Mouse (Mus musculus) adrenal gland, postnatal 14 days (tissue): ENCODE data around the gene Card10. TPM values are rescaled to one million over a fixed set of nuclear protein-coding genes. Genes with fewer than 3 reads are reported as not detected.

Experiments
- DNase-seq: peaks from one replicate; pipeline ENCODE4 v3.0.0; 2021; ENCODE audit warnings: mixed read lengths
- total RNA-seq: library from RNA; stranded (reverse); gene quantifications from 2 replicates; pipeline ENCODE4 v1.2.3, GENCODE M21; 2021

Card10 gene
- total RNA-seq, 1 experiment from 2014 or later = 10.6 TPM

DNA sequence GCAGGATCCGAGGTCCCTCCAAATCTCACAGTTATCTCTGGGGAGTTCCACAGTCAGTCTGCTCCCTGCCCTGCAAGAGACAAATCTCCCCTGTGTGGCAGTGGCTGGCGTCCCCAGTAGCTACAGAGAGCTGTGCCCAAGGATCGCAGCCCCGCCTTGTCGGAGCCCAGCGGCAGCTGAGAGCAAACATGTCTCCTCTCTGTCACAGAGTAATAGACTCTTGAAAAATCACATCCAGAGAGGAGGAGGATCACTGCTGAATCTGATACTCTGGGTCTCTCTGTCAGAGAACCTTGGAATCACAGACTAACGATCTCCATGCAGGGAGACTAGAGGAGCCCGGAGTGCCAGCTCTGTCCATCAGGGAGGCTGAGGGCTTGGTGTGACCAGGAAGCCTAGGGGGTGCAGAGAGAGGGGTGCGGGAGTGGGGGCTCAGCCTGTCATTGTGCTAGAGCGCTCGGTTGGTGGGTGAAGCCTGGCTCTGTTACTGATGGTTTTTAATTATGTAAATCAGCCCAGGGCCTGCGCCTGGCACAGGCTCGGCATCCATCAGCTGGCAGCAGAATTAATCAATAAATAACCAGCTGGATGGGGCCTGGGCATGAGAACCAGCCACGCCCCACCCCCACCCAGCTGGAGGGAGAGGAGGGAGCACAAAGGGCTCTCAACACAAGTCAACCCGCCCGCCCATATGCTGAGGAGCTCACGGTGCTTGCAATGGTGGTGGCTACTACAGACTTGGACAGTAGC, 67.2 kb downstream of the Card10 start:
- no peak for DNase-seq

DNA sequence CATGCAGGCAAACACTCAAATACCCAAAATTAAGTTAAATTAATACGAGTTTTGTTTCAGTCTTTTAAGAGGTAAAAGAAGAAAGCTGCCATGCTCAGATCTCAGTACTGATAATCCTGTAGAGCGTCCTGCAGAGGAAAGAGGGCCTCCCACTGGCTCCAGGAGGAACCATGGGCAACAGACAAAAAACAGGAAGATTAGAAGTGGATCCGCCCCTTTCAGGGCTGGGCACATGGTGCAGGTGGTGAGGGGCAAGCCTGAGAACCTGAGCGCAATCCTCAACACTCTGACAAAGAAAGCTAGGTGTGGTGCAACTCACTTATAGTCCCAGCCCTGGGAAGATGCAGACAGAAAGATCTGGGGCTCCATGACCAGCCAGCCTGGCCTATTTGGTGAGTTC, 71.0 kb downstream of the Card10 start:
- DNase-seq = no peak

DNA sequence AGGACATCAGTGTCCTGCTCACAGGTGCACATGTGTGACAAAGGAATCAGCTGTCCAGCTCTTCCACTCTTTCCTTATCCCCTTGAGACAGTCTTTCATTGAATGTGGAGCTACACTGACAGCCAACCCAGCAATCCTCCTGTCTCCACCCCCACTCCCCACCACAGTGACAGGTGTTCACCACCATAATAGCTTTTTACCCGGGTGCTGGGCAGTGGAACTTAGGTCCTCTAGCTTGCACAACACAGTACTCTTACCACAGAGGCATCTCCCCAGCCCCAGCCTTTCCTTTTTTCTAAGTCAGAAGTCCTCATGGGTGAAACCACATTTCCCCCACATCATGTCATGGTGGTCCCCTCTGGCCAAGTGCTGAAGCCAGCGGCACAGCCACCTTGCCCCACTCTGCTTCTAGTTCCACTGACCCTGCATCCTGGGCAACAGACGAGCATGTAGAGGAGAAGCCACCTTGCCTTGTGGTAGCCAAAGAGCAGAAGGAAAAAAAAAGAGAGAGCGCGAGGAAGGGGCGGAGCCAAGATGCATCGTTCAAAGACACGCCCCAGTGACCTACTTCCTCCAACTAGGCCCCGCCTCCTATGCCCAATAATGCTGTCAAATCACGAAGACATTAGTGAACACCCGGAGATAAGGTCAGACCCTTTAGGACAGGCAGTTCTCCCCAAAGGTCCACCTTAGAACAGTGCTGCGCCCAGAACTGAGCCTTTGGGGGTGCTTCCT, 72.4 kb downstream of the Card10 start:
- DNase-seq = no peak

GRCm38 (mm10) chr15:78726697-78727096, 76.1 kb downstream of the Card10 start:
- no peak for DNase-seq

Other genes with a start within 250 kb of the Card10 start
- 9.0 and 44.5 TPM in 2 replicates for gene Rac2, start 230.3 kb downstream of the Card10 start, total RNA-seq
- 4.6 and 12.8 TPM in 2 replicates for gene Cyth4, start 206.0 kb downstream of the Card10 start, total RNA-seq
- gene Elfn2, start 84.3 kb downstream of the Card10 start, total RNA-seq = 4.4 and 5.6 TPM in 2 replicates
- gene Mfng, start 29.6 kb downstream of the Card10 start, total RNA-seq = 13.1 and 19.8 TPM in 2 replicates
- gene Cdc42ep1, start 39.6 kb upstream of the Card10 start, total RNA-seq = 44.5 and 45.1 TPM in 2 replicates
- gene Lgals2, start 52.5 kb upstream of the Card10 start, total RNA-seq = 0.85 TPM in 1 of 2 replicates, not detected in the other
- gene Gga1, start 74.1 kb upstream of the Card10 start, total RNA-seq = 51.7 and 52.0 TPM in 2 replicates
- gene Gm49510, start 96.6 kb upstream of the Card10 start, total RNA-seq = not detected in 2 replicates
- 6.6 and 15.2 TPM in 2 replicates for gene Sh3bp1, start 96.7 kb upstream of the Card10 start, total RNA-seq
- gene Pdxp, start 110.9 kb upstream of the Card10 start, total RNA-seq = 4.4 and 6.2 TPM in 2 replicates
- 554 and 561 TPM in 2 replicates for gene Lgals1, start 123.7 kb upstream of the Card10 start, total RNA-seq
- 37.0 and 44.4 TPM in 2 replicates for gene Nol12, start 131.9 kb upstream of the Card10 start, total RNA-seq
- gene Triobp, start 144.7 kb upstream of the Card10 start, total RNA-seq = 82.2 and 85.0 TPM in 2 replicates
- 162 and 178 TPM in 2 replicates for gene H1f0, start 225.4 kb upstream of the Card10 start, total RNA-seq
- gene Galr3, start 238.8 kb upstream of the Card10 start, total RNA-seq = 0.41 and 0.78 TPM in 2 replicates